Mouse (Mus musculus): Measurements from ENCODE around the gene Chd4. TPM values are rescaled to one million over a fixed set of nuclear protein-coding genes. Genes with fewer than 3 reads are reported as not detected.

Chd4 gene
- polyA plus RNA-seq, 1 experiment: 42.5 TPM

DNA sequence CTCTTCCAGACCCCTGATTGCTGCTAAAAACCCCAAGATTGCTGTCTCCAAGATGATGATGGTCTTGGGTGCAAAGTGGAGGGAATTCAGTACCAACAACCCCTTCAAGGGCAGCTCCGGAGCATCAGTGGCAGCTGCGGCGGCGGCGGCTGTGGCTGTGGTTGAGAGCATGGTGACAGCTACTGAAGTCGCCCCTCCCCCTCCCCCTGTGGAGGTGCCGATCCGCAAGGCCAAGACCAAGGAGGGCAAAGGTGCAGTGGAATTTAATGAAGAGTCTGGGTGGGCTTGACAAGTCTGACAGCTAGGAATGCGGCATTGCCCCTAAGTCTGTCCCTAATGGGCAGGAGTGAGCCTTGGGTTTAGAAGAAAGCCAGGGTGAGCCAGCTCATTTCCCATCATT lies 5.7 kb downstream of the Chd4 start:
- no peak for TF ChIP-seq POLR2A (IDR thresholded peaks at IDR 0.05; ENCODE audit: control insufficient read depth, low read depth, low read length)
- TF ChIP-seq CTCF (IDR thresholded peaks at IDR 0.05; ENCODE audit: control insufficient read depth, insufficient read depth, insufficient replicate concordance, low read depth, low read length): no peak
- Histone ChIP-seq H3K4me3 (ENCODE audit: control insufficient read depth, low read depth, low read length) (no peak overlapping the region), H3K4me1 (ENCODE audit: control insufficient read depth, insufficient read depth, low read length) (peaks cover 19% of the 10 kb centered on the region), H3K27ac (ENCODE audit: control insufficient read depth, insufficient read depth, low read depth, low read length) (no peak overlapping the region), H3K27me3 (ENCODE audit: control insufficient read depth, insufficient read depth, low read length) (no peaks in the 10 kb centered on the region), H3K36me3 (ENCODE audit: control insufficient read depth, insufficient read depth, low read length) (peaks cover 7% of the 10 kb centered on the region)

DNA sequence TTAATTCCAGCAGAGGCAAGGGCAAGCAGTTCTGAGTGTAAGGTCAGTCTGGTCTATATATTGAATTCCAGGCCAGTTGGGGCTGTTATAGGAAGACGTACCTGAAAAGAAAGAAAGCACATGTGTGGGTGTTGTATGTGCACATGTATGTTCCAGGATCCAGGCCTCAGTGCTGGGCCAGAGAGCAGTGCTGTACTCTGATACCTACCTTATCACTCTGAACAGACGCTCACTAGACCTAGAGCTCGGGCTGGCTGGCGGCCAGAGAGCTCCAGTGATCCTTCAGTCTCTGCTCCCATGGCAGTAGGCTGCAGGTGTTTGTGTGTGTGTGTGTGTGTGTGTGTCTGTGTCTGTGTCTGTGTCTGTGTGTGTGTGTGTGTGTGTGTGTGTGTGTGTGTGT lies 8.4 kb downstream of the Chd4 start:
- peaks cover 5% of the 10 kb centered on the region; the same call in 1 of the 2 replicates for H3K4me1 ChIP-seq (ENCODE audit: control insufficient read depth, insufficient read depth, low read length)
- H3K4me3 ChIP-seq (ENCODE audit: control insufficient read depth, low read depth, low read length): no peak overlapping the region
- no peak for TF ChIP-seq CTCF (IDR thresholded peaks at IDR 0.05; ENCODE audit: control insufficient read depth, insufficient read depth, insufficient replicate concordance, low read depth, low read length)
- no peak for TF ChIP-seq POLR2A (IDR thresholded peaks at IDR 0.05; ENCODE audit: control insufficient read depth, low read depth, low read length)
- no peaks in the 10 kb centered on the region for H3K27me3 ChIP-seq (ENCODE audit: control insufficient read depth, insufficient read depth, low read length)
- H3K36me3 ChIP-seq (ENCODE audit: control insufficient read depth, insufficient read depth, low read length): peaks cover 10% of the 10 kb centered on the region
- no peak overlapping the region for H3K27ac ChIP-seq (ENCODE audit: control insufficient read depth, insufficient read depth, low read depth, low read length)

DNA sequence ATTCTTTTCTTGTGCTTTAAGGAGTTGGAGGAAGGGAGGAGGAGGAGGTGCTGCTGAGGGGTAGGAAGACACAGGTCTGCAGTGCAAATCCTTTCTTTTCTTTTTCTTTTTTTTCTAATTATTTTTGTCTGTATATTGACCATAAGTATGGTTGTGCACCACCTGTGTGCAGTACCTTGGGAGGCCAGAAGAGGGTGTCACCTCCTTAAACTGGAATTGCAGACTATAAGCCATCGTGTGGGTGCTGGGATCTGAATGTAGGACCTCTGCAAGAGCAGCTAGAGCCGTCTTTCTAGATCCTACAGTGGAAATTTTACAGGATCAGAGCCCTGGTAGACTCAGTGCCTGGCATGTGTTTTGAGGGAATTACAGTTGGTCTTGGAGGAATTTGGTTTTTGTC lies 11.9 kb downstream of the Chd4 start:
- Histone ChIP-seq H3K27ac (ENCODE audit: control insufficient read depth, insufficient read depth, low read depth, low read length) (no peak overlapping the region), H3K4me3 (ENCODE audit: control insufficient read depth, low read depth, low read length) (no peak overlapping the region), H3K27me3 (ENCODE audit: control insufficient read depth, insufficient read depth, low read length) (no peaks in the 10 kb centered on the region), H3K36me3 (ENCODE audit: control insufficient read depth, insufficient read depth, low read length) (peaks cover 10% of the 10 kb centered on the region), H3K4me1 (ENCODE audit: control insufficient read depth, insufficient read depth, low read length) (no peaks in the 10 kb centered on the region)
- TF ChIP-seq POLR2A (IDR thresholded peaks at IDR 0.05; ENCODE audit: control insufficient read depth, low read depth, low read length) (no peak), CTCF (IDR thresholded peaks at IDR 0.05; ENCODE audit: control insufficient read depth, insufficient read depth, insufficient replicate concordance, low read depth, low read length) (no peak)

DNA sequence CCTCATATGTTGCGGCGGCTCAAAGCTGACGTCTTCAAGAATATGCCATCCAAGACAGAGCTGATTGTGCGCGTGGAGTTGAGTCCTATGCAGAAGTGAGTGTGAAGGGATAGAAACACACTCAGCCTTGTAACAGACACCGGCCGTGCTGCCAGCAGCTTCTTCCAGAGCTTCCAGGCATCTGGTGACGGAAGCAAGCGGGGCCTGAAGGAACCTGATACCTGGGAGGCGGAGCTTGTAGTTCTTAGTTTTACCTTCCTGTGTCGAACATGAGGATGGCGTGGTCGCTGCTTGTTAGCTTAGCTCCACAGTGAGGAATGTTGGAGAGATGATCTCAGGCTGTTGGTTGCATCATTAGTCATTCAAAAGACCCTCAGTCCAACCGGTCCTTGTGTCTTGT lies 13.6 kb downstream of the Chd4 start:
- no peak overlapping the region for H3K27ac ChIP-seq (ENCODE audit: control insufficient read depth, insufficient read depth, low read depth, low read length)
- H3K4me3 ChIP-seq (ENCODE audit: control insufficient read depth, low read depth, low read length): no peak overlapping the region
- TF ChIP-seq CTCF (IDR thresholded peaks at IDR 0.05; ENCODE audit: control insufficient read depth, insufficient read depth, insufficient replicate concordance, low read depth, low read length) (no peak), POLR2A (IDR thresholded peaks at IDR 0.05; ENCODE audit: control insufficient read depth, low read depth, low read length) (no peak)
- H3K4me1 ChIP-seq (ENCODE audit: control insufficient read depth, insufficient read depth, low read length): no peaks in the 10 kb centered on the region
- peaks cover 8% of the 10 kb centered on the region for H3K36me3 ChIP-seq (ENCODE audit: control insufficient read depth, insufficient read depth, low read length)
- no peaks in the 10 kb centered on the region for H3K27me3 ChIP-seq (ENCODE audit: control insufficient read depth, insufficient read depth, low read length)

DNA sequence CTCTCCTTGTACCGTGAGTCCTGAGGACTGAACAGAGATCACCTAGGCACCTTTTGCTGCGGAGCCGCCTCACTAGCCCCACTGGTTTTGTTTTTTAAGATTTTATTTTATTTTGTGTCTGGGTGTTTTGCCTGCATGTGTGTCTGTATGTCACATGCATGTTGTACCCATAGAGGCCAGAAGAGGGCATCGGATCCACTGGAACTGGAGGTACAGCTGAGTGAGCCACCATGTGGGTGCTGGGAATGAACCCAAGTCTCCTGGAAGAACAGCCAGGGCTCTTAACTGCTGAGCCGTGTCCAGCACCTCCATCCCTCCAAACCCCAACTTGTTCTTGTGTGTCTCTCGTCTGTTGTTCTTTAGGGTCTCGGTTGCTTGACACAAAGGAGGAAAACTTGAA lies 15.1 kb downstream of the Chd4 start:
- Histone ChIP-seq H3K27ac (ENCODE audit: control insufficient read depth, insufficient read depth, low read depth, low read length) (no peak overlapping the region), H3K4me1 (ENCODE audit: control insufficient read depth, insufficient read depth, low read length) (no peaks in the 10 kb centered on the region), H3K4me3 (ENCODE audit: control insufficient read depth, low read depth, low read length) (no peak overlapping the region), H3K27me3 (ENCODE audit: control insufficient read depth, insufficient read depth, low read length) (no peaks in the 10 kb centered on the region), H3K36me3 (ENCODE audit: control insufficient read depth, insufficient read depth, low read length) (peaks cover 5% of the 10 kb centered on the region)
- TF ChIP-seq CTCF (IDR thresholded peaks at IDR 0.05; ENCODE audit: control insufficient read depth, insufficient read depth, insufficient replicate concordance, low read depth, low read length) (no peak), POLR2A (IDR thresholded peaks at IDR 0.05; ENCODE audit: control insufficient read depth, low read depth, low read length) (no peak)

DNA sequence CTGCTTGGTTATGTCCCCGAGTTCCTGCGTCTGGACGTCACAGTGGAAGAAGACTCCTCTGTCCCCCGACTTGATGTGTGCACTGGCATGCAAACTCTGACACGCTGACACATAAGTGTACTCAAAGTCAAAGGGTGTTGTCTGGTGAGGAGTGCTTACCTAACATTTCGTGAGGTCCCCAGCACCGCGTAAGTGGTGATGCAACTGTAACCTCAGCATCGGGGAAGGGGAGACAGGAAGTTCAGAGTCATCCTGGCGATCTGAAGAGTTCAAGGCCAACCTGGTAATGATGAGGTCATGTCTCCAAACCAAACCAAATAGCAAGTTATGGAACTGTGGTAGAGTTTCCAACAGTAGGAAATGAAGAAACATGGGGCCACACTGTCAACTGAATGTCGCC lies 16.8 kb downstream of the Chd4 start:
- Histone ChIP-seq H3K27me3 (ENCODE audit: control insufficient read depth, insufficient read depth, low read length) (no peaks in the 10 kb centered on the region), H3K36me3 (ENCODE audit: control insufficient read depth, insufficient read depth, low read length) (peaks cover 5% of the 10 kb centered on the region), H3K27ac (ENCODE audit: control insufficient read depth, insufficient read depth, low read depth, low read length) (no peak overlapping the region)

DNA sequence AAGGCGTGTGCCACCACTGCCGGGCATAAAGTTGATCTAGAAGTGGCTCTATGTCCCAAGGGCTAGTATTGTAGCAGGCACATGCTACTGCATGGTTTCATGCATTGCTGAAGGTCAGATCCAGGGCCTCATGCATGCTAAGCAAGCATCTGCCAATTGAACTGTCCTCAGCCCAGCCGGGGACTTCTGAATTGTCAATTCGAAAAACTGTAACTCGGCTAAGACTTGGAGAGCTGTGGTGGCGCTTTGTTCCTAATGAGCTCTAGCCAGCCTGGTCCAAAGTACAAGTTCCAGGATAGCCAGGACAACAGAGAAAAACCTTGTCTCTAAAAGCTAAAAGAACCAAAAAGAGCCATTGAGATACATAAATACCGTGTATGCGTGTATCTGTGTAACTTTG lies 23.6 kb downstream of the Chd4 start:
- H3K36me3 ChIP-seq (ENCODE audit: control insufficient read depth, insufficient read depth, low read length): peaks cover 12% of the 10 kb centered on the region
- TF ChIP-seq CTCF (IDR thresholded peaks at IDR 0.05; ENCODE audit: control insufficient read depth, insufficient read depth, insufficient replicate concordance, low read depth, low read length) (no peak), POLR2A (IDR thresholded peaks at IDR 0.05; ENCODE audit: control insufficient read depth, low read depth, low read length) (no peak)
- no peak overlapping the region for H3K4me3 ChIP-seq (ENCODE audit: control insufficient read depth, low read depth, low read length)
- H3K4me1 ChIP-seq (ENCODE audit: control insufficient read depth, insufficient read depth, low read length): no peaks in the 10 kb centered on the region
- H3K27ac ChIP-seq (ENCODE audit: control insufficient read depth, insufficient read depth, low read depth, low read length): no peak overlapping the region
- H3K27me3 ChIP-seq (ENCODE audit: control insufficient read depth, insufficient read depth, low read length): no peaks in the 10 kb centered on the region

More for the DNA sequence above, 16.8 kb downstream of the Chd4 start:
- Histone ChIP-seq H3K4me3 (ENCODE audit: control insufficient read depth, low read depth, low read length) (no peak overlapping the region), H3K4me1 (ENCODE audit: control insufficient read depth, insufficient read depth, low read length) (no peaks in the 10 kb centered on the region)
- no peak for TF ChIP-seq POLR2A (IDR thresholded peaks at IDR 0.05; ENCODE audit: control insufficient read depth, low read depth, low read length)
- no peak for TF ChIP-seq CTCF (IDR thresholded peaks at IDR 0.05; ENCODE audit: control insufficient read depth, insufficient read depth, insufficient replicate concordance, low read depth, low read length)

DNA sequence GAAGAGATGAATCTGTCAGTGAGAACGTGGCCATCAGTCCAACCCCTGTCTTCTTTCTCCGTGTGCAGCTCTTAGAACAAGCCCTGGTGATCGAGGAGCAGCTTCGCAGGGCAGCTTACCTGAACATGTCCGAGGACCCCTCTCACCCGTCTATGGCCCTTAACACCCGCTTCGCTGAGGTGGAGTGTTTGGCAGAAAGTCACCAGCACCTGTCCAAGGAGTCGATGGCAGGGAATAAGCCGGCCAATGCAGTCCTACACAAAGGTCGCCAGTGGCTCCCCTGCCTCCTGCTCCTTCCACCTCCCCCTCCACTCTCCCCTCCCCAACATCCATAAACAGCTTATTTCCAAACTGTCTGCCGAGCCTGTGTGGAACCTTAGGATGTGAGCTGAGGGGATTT lies 32.9 kb downstream of the Chd4 start:
- Histone ChIP-seq H3K4me3 (ENCODE audit: control insufficient read depth, low read depth, low read length) (no peak overlapping the region), H3K27me3 (ENCODE audit: control insufficient read depth, insufficient read depth, low read length) (no peaks in the 10 kb centered on the region), H3K4me1 (ENCODE audit: control insufficient read depth, insufficient read depth, low read length) (no peaks in the 10 kb centered on the region; the same call in 1 of the 2 replicates), H3K27ac (ENCODE audit: control insufficient read depth, insufficient read depth, low read depth, low read length) (no peak overlapping the region), H3K36me3 (ENCODE audit: control insufficient read depth, insufficient read depth, low read length) (peaks cover 4% of the 10 kb centered on the region)
- TF ChIP-seq CTCF (IDR thresholded peaks at IDR 0.05; ENCODE audit: control insufficient read depth, insufficient read depth, insufficient replicate concordance, low read depth, low read length): no peak
- no peak for TF ChIP-seq POLR2A (IDR thresholded peaks at IDR 0.05; ENCODE audit: control insufficient read depth, low read depth, low read length)
